Mouse (Mus musculus) gastrocnemius, adult 2 months (tissue): ENCODE results near the gene C5ar2. TPM values are rescaled to one million over a fixed set of nuclear protein-coding genes. Genes with fewer than 3 reads are reported as not detected.

Experiments
- DNase-seq: peaks from one replicate; pipeline ENCODE4 v3.0.0; 2022
- H3K27ac ChIP-seq: fragments of 200-600 bp; 2 replicates; pipeline ENCODE4 v1.8.1; 2022; ENCODE audit warnings: mild to moderate bottlenecking
- H3K4me3 ChIP-seq: fragments of 200-600 bp; 2 replicates; pipeline ENCODE4 v1.8.1; 2022; ENCODE audit warnings: mild to moderate bottlenecking, moderate library complexity
- CTCF ChIP-seq: fragments of 200-600 bp; IDR thresholded peaks from 2 replicates; pipeline ENCODE4 v1.8.1; 2022; ENCODE audit warnings: antibody characterized with exemption, mild to moderate bottlenecking, moderate library complexity
- intact Hi-C: fragments of 180-260 bp; cut with DNase I; formaldehyde crosslinking; loops from one replicate; pipeline ENCODE4 v1.15.1; 2025
- long read RNA-seq, 2 experiments: library from polyadenylated mRNA; stranded (forward); transcript quantifications; one replicate each; pipeline ENCODE4 v2.0.0; 2021
- total RNA-seq, 2 experiments: library from RNA; stranded (reverse); gene quantifications; 2 replicates each; pipeline ENCODE4 v1.2.3; 2021

The C5ar2 gene
- total RNA-seq, result under 1 TPM; 0.18 to 0.39 TPM
- long read RNA-seq, experiment 1, result 0 reads
- long read RNA-seq, experiment 2, result 0 reads

DNA sequence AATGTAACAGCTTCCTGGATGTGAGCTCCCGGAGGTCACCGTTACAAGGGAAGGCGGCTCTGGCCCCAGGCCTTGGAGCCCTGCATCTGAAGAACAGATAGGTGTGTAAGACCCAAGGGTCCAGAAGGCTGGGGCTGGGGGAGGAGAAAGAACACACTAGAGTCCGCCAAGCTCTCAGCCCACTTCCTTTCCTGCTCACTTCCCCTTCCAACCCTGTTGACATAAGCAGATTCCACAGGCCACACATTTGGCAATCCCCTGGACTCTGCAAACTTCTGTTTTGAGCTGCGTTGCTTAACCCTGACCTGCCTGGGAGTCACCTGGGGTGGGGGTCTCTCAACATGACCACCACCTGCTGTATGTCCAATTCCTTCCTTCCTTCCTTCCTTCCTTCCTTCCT lies at the start of gene C5ar2:
C5ar2 (minus strand) TSS at position 88 of the 400 bp plus-strand sequence.
- intact Hi-C loops, result no loop called here
- TF ChIP-seq CTCF, result no peak
- no peak for DNase-seq
- peak within 1 kb of the TSS; percentile 35; the same call in 1 of the 2 replicates for H3K27ac ChIP-seq
- no peak within 1 kb of the TSS for H3K4me3 ChIP-seq

DNA sequence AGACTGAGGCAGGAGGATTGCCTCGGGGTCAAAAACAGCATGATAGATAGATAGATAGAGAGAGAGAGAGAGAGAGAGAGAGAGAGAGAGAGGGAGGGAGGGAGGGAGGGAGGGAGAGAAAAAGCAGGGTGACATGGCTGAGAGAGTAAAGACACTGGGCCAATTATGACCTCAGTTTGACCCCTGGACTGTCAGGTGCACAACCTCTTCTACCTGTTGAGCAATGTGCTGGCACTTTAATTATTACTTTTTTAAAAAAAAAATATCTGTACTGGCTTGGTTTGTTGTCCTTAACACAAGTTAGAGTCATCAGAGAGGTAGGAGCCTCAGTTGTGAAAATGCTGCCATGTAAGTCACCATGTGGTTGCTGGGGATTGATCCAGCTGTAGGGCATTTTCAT lies 43.8 kb upstream of the C5ar2 start:
- TF ChIP-seq CTCF, result no peak
- H3K4me3 ChIP-seq, result no peak overlapping the region
- intact Hi-C loops, result no loop called here
- DNase-seq, result no peak
- H3K27ac ChIP-seq, result no peak overlapping the region

DNA sequence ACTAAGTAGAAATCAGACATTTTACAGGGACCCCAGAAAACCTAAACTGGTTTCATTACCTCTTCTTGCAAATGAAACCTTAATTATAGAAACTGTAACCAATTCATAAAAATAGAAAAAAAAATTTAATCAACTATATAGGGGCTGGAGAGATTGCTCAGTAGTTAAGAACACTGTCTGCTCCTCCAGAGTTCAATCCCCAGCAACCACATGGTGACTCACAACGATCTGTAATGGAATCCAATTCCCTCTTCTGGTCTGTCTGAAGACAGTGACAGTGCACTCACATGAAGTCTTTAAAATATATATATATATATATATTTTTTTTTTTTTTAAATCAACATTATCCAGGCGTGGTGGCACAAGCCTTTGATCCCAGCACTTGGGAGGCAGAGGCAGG lies 43.1 kb upstream of the C5ar2 start:
- no peak for DNase-seq
- peak overlapping the region; percentile 99 for H3K27ac ChIP-seq
- H3K4me3 ChIP-seq, result peak overlapping the region; percentile 83
- no peak for TF ChIP-seq CTCF
- intact Hi-C loops, result no loop called here

DNA sequence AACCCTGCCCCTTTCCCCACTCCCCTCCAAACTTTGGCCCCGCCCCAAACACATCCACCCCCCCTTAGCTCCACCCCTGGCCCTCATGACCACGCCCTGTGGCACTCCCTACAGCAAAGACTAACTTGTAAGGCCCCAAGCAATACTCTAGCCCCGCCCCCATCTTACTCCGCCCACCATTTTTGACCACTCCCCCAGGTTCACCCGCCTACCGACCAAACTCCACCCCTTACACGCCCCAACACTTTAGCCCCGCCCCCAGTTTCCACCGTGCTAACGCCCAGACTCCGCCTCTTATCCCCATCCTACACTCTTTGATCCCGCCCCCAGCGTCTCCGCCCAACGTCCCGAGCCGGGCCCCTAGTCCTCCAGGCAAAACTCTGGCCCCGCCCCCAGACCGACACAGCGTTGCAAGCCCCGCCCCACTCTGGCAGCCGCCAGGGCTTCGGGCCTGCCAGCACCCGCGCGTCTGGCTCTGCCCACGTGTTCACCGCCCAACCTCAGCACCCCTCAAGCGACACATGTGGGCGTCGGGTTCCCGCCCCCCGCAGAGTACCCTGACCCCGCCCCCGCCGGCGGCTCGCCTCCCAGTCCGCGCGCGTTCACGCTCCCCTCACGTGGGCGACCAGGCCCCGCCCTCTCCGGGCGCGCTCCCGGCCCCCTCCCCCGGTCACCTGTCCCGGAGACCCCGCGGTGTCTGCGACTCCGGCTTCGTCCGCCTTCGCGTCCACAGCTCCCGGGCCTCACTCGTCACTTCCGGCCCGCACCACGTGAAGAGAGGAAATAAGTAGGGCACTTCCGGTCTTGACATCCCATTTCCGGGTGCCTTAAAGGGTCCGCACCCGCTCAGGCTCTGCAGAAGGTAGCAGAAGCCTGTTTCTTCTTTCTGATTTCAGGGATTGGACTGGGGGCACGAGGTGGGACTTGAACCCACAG lies 42.3 kb upstream of the C5ar2 start, which contains the start of gene Ccdc9:
Ccdc9 (minus strand) TSS at position 770 of the 936 bp plus-strand sequence.
- intact Hi-C loops, result no loop called here
- DNase-seq, result peak; percentile 100
- H3K4me3 ChIP-seq, result peak within 1 kb of the TSS; percentile 83

DNA sequence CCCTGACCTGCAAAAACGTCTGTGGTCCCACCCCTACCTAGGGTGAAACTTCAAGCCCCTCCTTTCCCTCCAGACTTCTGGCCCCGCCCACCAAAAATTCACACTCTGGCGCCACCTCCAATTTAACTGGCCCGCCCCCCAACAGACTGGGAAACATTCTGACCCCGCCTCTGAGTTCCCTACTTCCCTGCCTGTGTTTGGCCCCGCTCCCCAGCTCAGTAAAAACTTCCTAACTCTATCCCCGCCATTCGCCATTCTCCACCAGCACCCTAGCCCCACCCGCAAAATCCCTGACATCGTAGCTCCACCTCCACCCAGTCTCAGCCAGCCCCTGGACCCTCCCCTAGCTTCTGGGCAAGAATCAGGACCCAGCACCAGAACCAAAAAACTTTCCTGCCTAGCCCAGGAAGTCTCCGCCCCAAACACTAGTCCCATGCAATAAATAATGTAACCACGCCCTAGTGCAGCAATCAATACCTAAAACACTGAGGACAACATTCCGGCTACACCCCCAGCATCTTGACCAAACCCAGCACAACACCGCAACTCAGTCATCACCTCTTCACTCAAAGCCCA lies 41.6 kb upstream of the C5ar2 start:
- Histone ChIP-seq H3K4me3 (peak overlapping the region; percentile 83), H3K27ac (peak overlapping the region; percentile 99)
- TF ChIP-seq CTCF, result no peak
- intact Hi-C loops, result no loop called here
- peak; percentile 84 for DNase-seq

More for the DNA sequence above, 42.3 kb upstream of the C5ar2 start, which contains the start of gene Ccdc9:
- TF ChIP-seq CTCF, result no peak
- H3K27ac ChIP-seq, result peak within 1 kb of the TSS; percentile 99

DNA sequence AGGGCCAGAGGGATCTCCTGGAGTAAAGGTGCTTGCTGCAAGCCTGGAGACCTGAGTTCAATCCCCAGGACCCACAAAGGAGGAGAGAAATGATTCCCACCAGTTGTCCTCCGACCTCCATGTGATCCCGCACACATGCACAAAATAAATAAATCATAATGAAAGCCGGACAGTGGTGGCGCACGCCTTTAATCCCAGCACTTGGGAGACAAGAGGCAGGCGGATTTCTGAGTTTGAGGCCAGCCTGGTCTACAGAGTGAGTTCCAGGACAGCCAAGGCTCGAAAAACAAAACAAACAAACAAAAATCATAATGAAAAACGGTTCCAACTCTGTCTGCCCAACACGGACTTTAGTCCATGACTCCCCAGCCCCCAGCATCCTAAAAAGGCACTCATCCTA lies 41.0 kb upstream of the C5ar2 start:
- intact Hi-C loops, result no loop called here
- H3K4me3 ChIP-seq, result peak overlapping the region; percentile 83
- DNase-seq, result no peak
- peak overlapping the region; percentile 99 for H3K27ac ChIP-seq
- TF ChIP-seq CTCF, result no peak

DNA sequence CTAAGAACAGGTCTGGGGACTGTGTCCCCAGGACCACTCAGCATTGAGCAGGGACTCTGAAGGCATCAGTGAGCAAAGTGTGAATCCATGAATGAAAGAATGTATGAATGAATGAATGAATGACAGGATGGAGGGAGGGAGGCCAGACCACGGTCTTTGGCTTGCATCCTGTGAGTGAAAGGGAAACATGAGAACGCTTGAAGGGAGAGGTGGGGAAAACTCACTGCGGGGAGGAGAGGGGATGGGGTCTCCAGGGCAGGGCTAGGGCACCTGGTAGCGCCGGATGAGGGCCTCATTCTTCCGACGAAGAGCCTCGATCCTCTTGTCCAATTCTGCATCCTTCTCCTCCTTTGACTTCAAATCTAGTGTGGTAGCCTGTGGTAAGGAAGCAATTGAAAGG lies 40.0 kb upstream of the C5ar2 start:
- DNase-seq, result no peak
- no peak for TF ChIP-seq CTCF
- intact Hi-C loops, result no loop called here
- H3K27ac ChIP-seq, result no peak overlapping the region
- no peak overlapping the region for H3K4me3 ChIP-seq

DNA sequence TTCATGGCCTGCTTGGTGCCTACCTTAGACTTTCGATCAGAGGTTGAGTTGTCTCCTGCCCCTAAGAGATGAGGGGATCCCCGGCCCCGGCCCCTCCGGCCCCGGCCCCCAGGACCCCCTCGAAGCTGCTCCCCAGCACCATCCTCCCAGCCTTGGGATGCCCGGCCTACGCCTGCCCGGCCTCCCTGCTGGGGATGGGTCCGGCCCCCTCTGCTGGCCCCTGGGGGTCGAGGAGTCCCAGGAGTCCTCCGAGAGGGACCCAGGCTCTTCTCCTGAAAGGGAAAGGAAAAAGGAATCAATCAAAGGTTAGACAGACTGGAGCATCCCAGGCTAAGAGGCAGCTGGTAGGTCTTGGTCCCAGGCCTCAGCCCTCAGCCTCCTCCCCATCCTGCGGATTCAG lies 38.4 kb upstream of the C5ar2 start:
- no peak overlapping the region for H3K4me3 ChIP-seq
- H3K27ac ChIP-seq, result no peak overlapping the region
- intact Hi-C loops, result no loop called here
- no peak for TF ChIP-seq CTCF
- DNase-seq, result no peak

DNA sequence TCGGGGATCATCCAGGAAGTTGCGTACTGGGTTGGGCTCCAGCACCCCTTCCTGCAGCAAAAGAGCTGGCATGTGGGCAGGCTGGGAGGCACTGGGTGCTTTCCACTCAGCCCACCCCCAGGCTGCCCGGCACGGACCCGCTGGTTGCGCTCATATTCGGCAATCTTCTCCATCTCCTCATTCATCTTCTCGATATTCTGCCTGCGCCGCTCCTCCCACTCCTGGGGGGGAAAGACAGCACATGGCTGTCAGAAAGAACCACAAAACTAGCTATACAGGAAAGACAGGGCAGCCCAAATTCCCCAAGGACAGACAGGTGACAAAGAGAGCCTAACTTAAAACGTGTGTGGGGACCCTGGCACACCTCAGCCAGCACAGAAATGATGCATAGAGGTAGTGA lies 36.8 kb upstream of the C5ar2 start:
- intact Hi-C loops, result no loop called here
- H3K4me3 ChIP-seq, result no peak overlapping the region
- TF ChIP-seq CTCF, result no peak

DNA sequence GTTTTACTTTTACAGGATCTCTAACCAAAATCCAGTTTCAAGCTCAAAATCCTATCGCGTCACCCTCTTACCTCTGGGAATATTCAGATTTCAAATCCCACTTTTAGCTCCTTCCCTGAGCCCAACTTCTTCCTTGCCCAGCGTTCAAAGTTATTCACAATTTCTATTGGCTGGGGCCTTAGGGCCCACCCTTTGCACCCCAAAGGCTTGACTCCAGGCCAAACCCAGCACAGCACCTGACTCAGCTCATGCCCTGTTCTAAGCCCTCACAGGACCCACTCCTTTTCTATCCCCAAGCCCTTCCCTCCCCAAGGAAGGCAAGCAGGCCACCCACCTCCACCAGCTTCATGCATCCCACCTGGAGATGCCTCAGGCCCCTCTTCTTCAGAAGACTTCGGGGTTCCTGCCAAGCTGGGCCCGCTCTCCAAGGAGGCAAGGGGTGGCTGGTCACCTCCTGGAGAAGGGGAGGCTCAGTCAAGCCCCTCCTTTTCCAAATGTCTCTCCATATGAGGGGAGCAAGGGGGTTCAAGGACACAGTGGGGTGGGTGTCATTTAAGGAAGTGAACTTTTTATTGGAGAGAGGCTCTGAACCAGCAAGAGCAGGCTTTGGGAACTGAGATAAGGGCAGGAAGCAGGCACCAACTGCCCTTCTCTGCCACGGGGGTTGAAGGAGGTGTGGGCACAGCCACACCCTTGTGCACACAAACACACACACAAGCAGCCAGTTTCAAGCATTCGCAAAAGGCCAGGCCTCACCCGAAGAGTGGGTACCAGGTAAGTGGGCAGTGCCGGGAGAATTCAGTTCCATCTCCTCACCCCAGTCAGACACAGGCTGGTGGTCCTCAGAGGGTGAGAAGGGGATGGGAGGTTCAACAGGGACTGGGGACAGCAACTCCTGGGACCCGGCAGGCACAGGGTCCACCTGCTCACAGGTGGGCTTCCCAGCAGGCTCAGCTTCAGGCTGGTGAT lies 31.3 kb upstream of the C5ar2 start:
- DNase-seq, result no peak
- intact Hi-C loops, result no loop called here
- TF ChIP-seq CTCF, result no peak
- Histone ChIP-seq H3K27ac (no peak overlapping the region), H3K4me3 (no peak overlapping the region)

More for the DNA sequence above, 36.8 kb upstream of the C5ar2 start:
- no peak for DNase-seq
- no peak overlapping the region for H3K27ac ChIP-seq

DNA sequence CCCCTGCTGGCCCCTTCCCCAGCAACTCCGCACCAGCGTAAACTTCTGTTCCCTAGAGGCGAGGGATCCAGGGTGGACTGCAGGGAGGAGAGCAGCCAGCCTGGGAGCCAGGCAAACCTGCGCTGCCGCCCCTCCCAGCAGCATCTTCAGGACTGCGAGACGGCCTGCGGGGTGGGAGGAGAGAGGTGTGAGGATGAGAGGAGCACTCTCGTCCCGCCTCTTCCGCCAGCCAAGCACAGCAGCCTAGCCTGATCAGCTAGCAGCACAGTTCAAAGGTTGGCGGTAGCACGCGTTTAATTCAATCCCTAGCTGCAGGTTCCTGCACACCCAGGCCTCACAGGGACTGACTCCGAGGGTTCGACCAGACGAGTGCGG lies 29.8 kb upstream of the C5ar2 start:
- peak overlapping the region; percentile 88 for H3K4me3 ChIP-seq
- peak; percentile 62 for DNase-seq
- no peak for TF ChIP-seq CTCF
- peak overlapping the region; percentile 83 for H3K27ac ChIP-seq
- intact Hi-C loops, result no loop called here

DNA sequence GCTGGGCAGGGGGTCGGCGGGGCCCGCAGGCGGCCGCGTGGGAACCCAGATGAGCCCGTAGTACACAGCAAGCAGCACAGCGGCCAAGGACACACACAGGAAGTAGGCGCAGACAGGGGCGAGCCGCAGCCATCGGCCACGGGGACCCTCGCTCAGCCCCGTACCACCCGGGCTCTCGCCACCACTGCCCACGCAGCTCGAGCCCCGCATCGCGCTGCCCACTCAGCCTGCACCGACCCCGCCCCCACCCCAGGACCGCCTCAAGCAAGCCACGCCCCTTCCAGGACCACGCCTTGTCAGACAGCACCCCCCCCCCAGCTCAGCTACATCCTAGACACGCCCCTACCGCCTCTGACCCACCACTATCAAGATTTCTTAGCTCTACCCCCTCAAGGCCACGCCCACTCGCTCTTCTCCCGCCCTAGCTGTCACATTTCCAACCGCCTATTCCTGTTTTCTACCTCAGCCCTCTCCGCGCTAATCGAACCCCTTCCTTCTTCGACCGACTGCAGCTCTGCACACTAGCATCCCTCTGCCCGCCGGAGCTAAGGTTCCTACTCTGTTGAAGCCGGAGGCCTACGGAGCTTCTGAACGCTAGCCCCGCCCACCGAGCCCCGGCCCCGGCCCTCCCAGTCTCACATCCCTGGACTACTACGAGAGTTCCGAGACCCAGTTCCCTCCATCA lies 29.3 kb upstream of the C5ar2 start, which contains the start of gene Inafm1:
Inafm1 (minus strand) TSS at position 537 of the 685 bp plus-strand sequence.
- intact Hi-C loops, result no loop called here
- DNase-seq, result peak; percentile 91
- peak within 1 kb of the TSS; percentile 88 for H3K4me3 ChIP-seq
- TF ChIP-seq CTCF, result no peak
- H3K27ac ChIP-seq, result peak within 1 kb of the TSS; percentile 83
